Mouse (Mus musculus) lung, postnatal 0 days (tissue): Measurements from ENCODE around the gene Ercc2. TPM values are rescaled to one million over a fixed set of nuclear protein-coding genes. Genes with fewer than 3 reads are reported as not detected.

Experiments
- ATAC-seq: fragments of 200-750 bp; cut with Nextera tagmentation; 2 replicates; pipeline ENCODE4 v1.8.0; 2017; ENCODE audit warnings: moderate library complexity
- DNase-seq: peaks from one replicate; pipeline ENCODE4 v3.0.0-alpha.2; 2016; ENCODE audit warnings: low spot score
- H3K27ac ChIP-seq: fragments of 300-500 bp; sonication (generic); 2 replicates; pipeline ENCODE4 v1.5.1; 2014; ENCODE audit warnings: antibody characterized with exemption, mild to moderate bottlenecking, low read length, mixed read lengths
- H3K27me3 ChIP-seq: fragments of 300-500 bp; sonication (generic); replicated peaks from 2 replicates; pipeline ENCODE4 v1.6.1; 2014; ENCODE audit warnings: low read length, mixed read lengths; ENCODE audit not compliant: insufficient read depth
- H3K36me3 ChIP-seq: fragments of 300-500 bp; sonication (generic); 2 replicates; pipeline ENCODE4 v1.6.1; 2014; ENCODE audit warnings: low read length, mixed read lengths; ENCODE audit not compliant: insufficient read depth
- H3K4me1 ChIP-seq: fragments of 300-500 bp; sonication (generic); 2 replicates; pipeline ENCODE4 v1.6.1; 2014; ENCODE audit warnings: antibody characterized with exemption, low read depth, low read length, mixed read lengths; ENCODE audit not compliant: insufficient read depth
- H3K4me2 ChIP-seq: fragments of 300-500 bp; sonication (generic); replicated peaks from 2 replicates; pipeline ENCODE4 v1.6.1; 2014; ENCODE audit warnings: low read depth, mild to moderate bottlenecking, low read length, moderate library complexity, mixed read lengths
- H3K4me3 ChIP-seq: fragments of 300-500 bp; sonication (generic); 2 replicates; pipeline ENCODE4 v1.5.1; 2014; ENCODE audit warnings: low read depth, low read length
- H3K9ac ChIP-seq: fragments of 300-500 bp; sonication (generic); replicated peaks from 2 replicates; pipeline ENCODE4 v1.6.1; 2014; ENCODE audit warnings: low read depth, mild to moderate bottlenecking
- H3K9me3 ChIP-seq: fragments of 300-500 bp; sonication (generic); 2 replicates; pipeline ENCODE4 v1.6.1; 2016; ENCODE audit warnings: low read length, mixed read lengths
- CTCF ChIP-seq: IDR thresholded peaks from 2 replicates; pipeline ENCODE4 v1.5.1; 2016; ENCODE audit warnings: antibody characterized with exemption, mild to moderate bottlenecking
- EP300 ChIP-seq: IDR thresholded peaks from 2 replicates; pipeline ENCODE4 v1.6.1; 2016; ENCODE audit warnings: antibody characterized with exemption, mild to moderate bottlenecking, control low read depth
- WGBS: fragments of 180-500 bp; shearing (Covaris S2); extraction: QIAGEN DNeasy Blood & Tissue Kit; methylation state at CpG from one replicate; pipeline ENCODE4 v1.1.7; 2014; 5-methylcytosine and 5-hydroxymethylcytosine counted together
- microRNA counts: library from miRNA; unstranded; fragments of <30 nt; microRNA quantifications from one replicate; lab custom pipeline; 2015
- microRNA-seq: library from miRNA; unstranded; fragments of <30 nt; microRNA quantifications from one replicate; pipeline ENCODE4, GENCODE M21; 2016
- polyA plus RNA-seq: library from polyadenylated mRNA; unstranded; fragments of >200 nt; fragmentation: Nextera tagmentation; extraction: Ambion mirVana; gene quantifications from 2 replicates; pipeline ENCODE4 v1.2.1, GENCODE M21; 2015

Ercc2 gene
- polyA plus RNA-seq, 1 experiment from 2014 or later: 9.4 TPM

DNA sequence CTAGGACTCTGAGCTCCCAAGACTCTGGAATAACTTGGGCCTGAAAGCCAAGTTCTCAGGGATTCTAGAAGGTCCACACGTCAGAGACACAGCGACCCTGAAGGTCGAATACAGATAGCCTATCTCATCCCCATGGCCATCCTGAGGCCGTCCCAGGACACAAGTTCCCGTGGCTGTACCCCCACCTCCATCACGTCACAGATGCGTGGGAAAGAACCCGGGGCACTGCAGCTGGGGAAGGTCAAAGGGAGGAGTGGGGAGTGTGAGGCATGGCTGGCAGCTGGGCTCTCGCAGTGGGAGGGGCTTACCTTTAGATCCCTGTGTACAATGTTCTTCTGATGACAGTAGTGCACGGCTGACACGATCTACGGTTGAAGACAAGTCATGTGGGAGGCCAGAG is 63.0 kb downstream of the Ercc2 start:
- Histone ChIP-seq H3K4me3 (no peak overlapping the region), H3K27ac (no peak overlapping the region), H3K27me3 (no peaks in the 10 kb centered on the region), H3K9ac (no peak overlapping the region), H3K9me3 (no peaks in the 10 kb centered on the region), H3K36me3 (peaks cover 9% of the 10 kb centered on the region), H3K4me2 (no peak overlapping the region), H3K4me1 (no peaks in the 10 kb centered on the region)
- ATAC-seq (no peak), DNase-seq (no peak)
- TF ChIP-seq EP300 (no peak), CTCF (no peak)
- 75% methylated on average over 12 of the region's 12 CpGs for WGBS

MicroRNAs encoded within 50 kb of the gene (microRNA counts, 519-probe panel; counts per million panel counts)
- microRNA mmu-miR-343 (lab: Ali Mortazavi, UCI): not detected

Small RNA genes within 50 kb of the gene (microRNA-seq; reads per million reads assigned to microRNA genes)
- not detected for gene Mir343

Other genes with a start within 250 kb of the Ercc2 start
- gene Qpctl, start 232.7 kb upstream of the Ercc2 start, polyA plus RNA-seq: 14.1 and 14.5 TPM in 2 replicates
- 63.2 and 65.2 TPM in 2 replicates for gene Snrpd2, start 232.3 kb upstream of the Ercc2 start, polyA plus RNA-seq
- gene Gipr, start 215.9 kb upstream of the Ercc2 start, polyA plus RNA-seq: 0.80 and 1.0 TPM in 2 replicates
- 17.9 and 21.7 TPM in 2 replicates for gene Eml2, start 205.6 kb upstream of the Ercc2 start, polyA plus RNA-seq
- 2.7 and 3.1 TPM in 2 replicates for gene Gpr4, start 169.5 kb upstream of the Ercc2 start, polyA plus RNA-seq
- 18.8 and 19.0 TPM in 2 replicates for gene Opa3, start 153.7 kb upstream of the Ercc2 start, polyA plus RNA-seq
- 109 and 121 TPM in 2 replicates for gene Vasp, start 110.2 kb upstream of the Ercc2 start, polyA plus RNA-seq
- gene Ppm1n, start 101.9 kb upstream of the Ercc2 start, polyA plus RNA-seq: not detected in 2 replicates
- 23.8 and 26.6 TPM in 2 replicates for gene Rtn2, start 99.4 kb upstream of the Ercc2 start, polyA plus RNA-seq
- gene Fosb, start 72.0 kb upstream of the Ercc2 start, polyA plus RNA-seq: 0.17 and 0.44 TPM in 2 replicates
- gene Ercc1, start 37.2 kb upstream of the Ercc2 start, polyA plus RNA-seq: 51.0 and 57.8 TPM in 2 replicates
- gene Cd3eap, start 22.5 kb upstream of the Ercc2 start, polyA plus RNA-seq: 6.5 and 7.6 TPM in 2 replicates
- 4.1 and 4.2 TPM in 2 replicates for gene Ppp1r13l, start 22.3 kb upstream of the Ercc2 start, polyA plus RNA-seq
- gene Klc3, start 22.1 kb downstream of the Ercc2 start, polyA plus RNA-seq: 28.1 and 31.4 TPM in 2 replicates
- gene Ckm, start 22.8 kb downstream of the Ercc2 start, polyA plus RNA-seq: 34.0 and 42.4 TPM in 2 replicates
- gene Mark4, start 76.8 kb downstream of the Ercc2 start, polyA plus RNA-seq: 7.4 and 7.9 TPM in 2 replicates
- gene Exoc3l2, start 81.3 kb downstream of the Ercc2 start, polyA plus RNA-seq: 1.1 and 1.4 TPM in 2 replicates
- gene Bloc1s3, start 126.4 kb downstream of the Ercc2 start, polyA plus RNA-seq: 2.6 and 3.0 TPM in 2 replicates
- gene Trappc6a, start 126.4 kb downstream of the Ercc2 start, polyA plus RNA-seq: 85.5 and 91.9 TPM in 2 replicates
- 0.05 and 0.15 TPM in 2 replicates for gene Nkpd1, start 135.8 kb downstream of the Ercc2 start, polyA plus RNA-seq
- gene Ppp1r37, start 181.1 kb downstream of the Ercc2 start, polyA plus RNA-seq: 19.1 and 20.3 TPM in 2 replicates
- 0.76 and 0.88 TPM in 2 replicates for gene Zfp296, start 195.3 kb downstream of the Ercc2 start, polyA plus RNA-seq
- 161 and 163 TPM in 2 replicates for gene Gemin7, start 195.6 kb downstream of the Ercc2 start, polyA plus RNA-seq
- gene Clasrp, start 222.5 kb downstream of the Ercc2 start, polyA plus RNA-seq: 22.6 and 23.8 TPM in 2 replicates
- gene Relb, start 247.4 kb downstream of the Ercc2 start, polyA plus RNA-seq: 15.6 and 29.8 TPM in 2 replicates